Mouse (Mus musculus): Measurements from ENCODE around the gene Defb36. TPM values are rescaled to one million over a fixed set of nuclear protein-coding genes. Genes with fewer than 3 reads are reported as not detected.

Defb36 gene
- polyA plus RNA-seq, 1 experiment from 2014 or later = not detected

DNA sequence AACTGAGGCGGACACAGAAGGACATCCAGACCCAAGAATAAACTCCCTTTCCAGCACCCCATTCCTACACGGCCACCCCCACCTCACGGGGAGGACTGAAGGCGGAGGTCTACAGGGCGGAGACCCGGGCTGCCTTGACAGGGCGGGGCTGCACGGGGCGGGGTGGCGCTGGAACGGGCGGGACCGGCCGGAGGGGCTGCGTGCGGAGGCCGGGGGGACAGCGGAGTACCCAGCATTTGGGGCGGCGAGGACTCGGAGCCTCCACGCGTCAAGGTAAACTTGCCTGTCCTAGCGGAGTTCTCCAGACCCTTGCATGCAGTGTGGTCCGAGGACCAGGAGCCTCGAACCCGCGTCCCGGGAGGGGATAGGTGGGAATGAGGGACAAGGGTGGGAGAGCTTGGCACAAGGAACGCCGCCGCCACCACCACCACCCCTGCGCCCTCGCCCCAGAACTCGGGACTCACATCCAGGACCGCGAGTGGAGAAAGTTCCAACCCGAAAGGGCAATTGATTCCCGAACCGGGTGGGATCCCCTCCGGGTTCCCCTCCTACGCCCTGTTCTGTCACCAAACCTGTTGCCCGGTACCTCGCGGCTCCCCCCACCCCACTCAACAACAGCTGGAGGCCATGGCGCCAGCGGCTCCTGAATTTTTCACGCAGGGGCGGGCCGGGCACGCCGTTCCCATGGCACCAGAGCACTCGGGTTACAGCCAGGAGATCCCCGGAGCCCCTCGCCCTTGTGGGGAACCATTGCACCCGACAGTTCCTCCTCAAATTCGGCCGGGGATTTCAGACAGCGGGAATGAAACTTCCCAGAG lies 22.9 kb downstream of the Defb36 start, which contains the start of gene Rem1:
Gene Rem1 (plus strand): TSS at position 178 of the 818 bp plus-strand sequence.
- Histone ChIP-seq H3K27me3 (replicated peaks) (peaks cover 42% of the 10 kb centered on the region), H3K9me3 (no peaks in the 10 kb centered on the region), H3K4me3 (peak within 1 kb of the TSS; percentile 30), H3K9ac (no peak within 1 kb of the TSS; the same call in 1 of the 2 replicates), H3K4me1 (peaks cover 8% of the 10 kb centered on the region), H3K4me2 (replicated peaks) (peak within 1 kb of the TSS; percentile 63), H3K27ac (no peak within 1 kb of the TSS), H3K36me3 (no peaks in the 10 kb centered on the region)
- WGBS = 1% methylated on average over 59 of the region's 59 CpGs
- ATAC-seq (ENCODE audit: low FRiP score, low read depth) = 0 out of 2 replicates have a peak, but pooled peaks have one; percentile 17

DNA sequence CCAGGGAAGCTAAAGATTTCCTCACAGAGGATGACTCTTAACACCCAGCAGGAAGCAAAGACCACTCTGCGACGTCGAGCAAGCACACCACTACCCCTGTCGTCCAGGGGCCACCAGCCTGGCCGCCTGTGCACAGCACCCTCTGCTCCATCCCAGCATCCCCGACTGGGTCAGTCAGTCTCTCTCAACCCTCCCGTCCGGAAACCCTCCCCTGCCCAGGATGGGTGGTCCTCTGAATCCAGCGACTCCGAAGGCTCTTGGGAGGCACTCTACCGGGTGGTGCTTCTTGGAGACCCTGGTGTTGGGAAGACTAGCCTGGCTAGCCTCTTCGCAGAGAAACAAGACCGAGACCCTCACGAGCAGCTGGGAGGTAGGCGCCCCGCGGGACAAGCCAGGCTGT lies 23.9 kb downstream of the Defb36 start:
- H3K27me3 ChIP-seq (replicated peaks) = peaks cover 42% of the 10 kb centered on the region

DNA sequence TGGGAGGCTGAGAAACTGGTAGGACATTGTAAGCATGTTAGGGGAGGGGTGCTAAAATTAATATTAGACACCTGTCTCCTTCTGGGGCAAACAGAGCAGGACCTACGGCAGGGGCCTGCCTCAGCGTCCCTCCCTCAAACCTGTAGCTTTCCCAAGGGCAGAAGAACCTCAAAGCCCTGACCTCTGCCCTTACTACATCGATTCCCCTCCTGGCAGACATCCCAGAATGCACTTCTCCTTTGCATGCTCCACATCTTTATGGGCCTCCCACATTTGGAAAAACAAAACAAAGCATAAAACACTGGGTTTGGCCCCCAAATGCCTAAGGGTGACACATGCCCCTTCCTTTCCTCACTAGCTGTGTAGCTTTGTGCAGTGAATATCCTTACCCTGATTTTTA lies 25.1 kb downstream of the Defb36 start:
- no peaks in the 10 kb centered on the region for H3K36me3 ChIP-seq
- no peaks in the 10 kb centered on the region for H3K9me3 ChIP-seq
- peaks cover 8% of the 10 kb centered on the region for H3K4me1 ChIP-seq
- H3K27ac ChIP-seq = no peak overlapping the region
- no peak overlapping the region for H3K9ac ChIP-seq
- WGBS = 65% methylated on average over 3 of the region's 3 CpGs
- H3K4me3 ChIP-seq = no peak overlapping the region
- H3K4me2 ChIP-seq (replicated peaks) = no peak overlapping the region
- no peak for ATAC-seq (ENCODE audit: low FRiP score, low read depth)
- peaks cover 43% of the 10 kb centered on the region for H3K27me3 ChIP-seq (replicated peaks)

More for the DNA sequence above, 23.9 kb downstream of the Defb36 start:
- Histone ChIP-seq H3K36me3 (no peaks in the 10 kb centered on the region), H3K9me3 (no peaks in the 10 kb centered on the region), H3K9ac (no peak overlapping the region), H3K4me1 (peaks cover 8% of the 10 kb centered on the region), H3K4me3 (no peak overlapping the region), H3K4me2 (replicated peaks) (no peak overlapping the region), H3K27ac (no peak overlapping the region)
- WGBS = 40% methylated on average over 17 of the region's 17 CpGs
- ATAC-seq (ENCODE audit: low FRiP score, low read depth) = no peak

DNA sequence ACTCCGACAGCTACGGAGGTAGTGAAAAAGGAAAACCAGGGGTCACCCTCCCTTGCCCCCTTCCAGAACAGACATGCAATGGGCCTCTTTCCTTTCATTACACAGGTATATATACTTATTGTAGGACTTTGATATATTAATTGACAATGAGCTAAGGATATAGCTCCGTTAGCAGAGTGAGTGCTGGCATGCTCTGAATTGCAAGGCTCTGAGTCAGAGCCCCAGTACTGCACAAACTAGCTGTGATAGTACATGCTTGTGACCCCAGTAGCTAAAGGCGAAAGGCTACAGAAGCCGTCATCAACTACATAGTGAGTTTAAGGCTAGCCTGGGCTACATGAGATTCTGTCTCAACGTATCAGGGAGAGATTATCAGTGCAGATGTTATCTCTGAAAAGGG lies 25.8 kb downstream of the Defb36 start:
- no peaks in the 10 kb centered on the region for H3K9me3 ChIP-seq
- H3K4me3 ChIP-seq = no peak overlapping the region
- no peak overlapping the region for H3K27ac ChIP-seq
- no peak for ATAC-seq (ENCODE audit: low FRiP score, low read depth)
- no peak overlapping the region for H3K4me2 ChIP-seq (replicated peaks)
- no peaks in the 10 kb centered on the region for H3K36me3 ChIP-seq
- no peak overlapping the region for H3K9ac ChIP-seq
- WGBS = 87% methylated on average over 6 of the region's 6 CpGs
- H3K4me1 ChIP-seq = peaks cover 8% of the 10 kb centered on the region
- H3K27me3 ChIP-seq (replicated peaks) = peaks cover 46% of the 10 kb centered on the region

DNA sequence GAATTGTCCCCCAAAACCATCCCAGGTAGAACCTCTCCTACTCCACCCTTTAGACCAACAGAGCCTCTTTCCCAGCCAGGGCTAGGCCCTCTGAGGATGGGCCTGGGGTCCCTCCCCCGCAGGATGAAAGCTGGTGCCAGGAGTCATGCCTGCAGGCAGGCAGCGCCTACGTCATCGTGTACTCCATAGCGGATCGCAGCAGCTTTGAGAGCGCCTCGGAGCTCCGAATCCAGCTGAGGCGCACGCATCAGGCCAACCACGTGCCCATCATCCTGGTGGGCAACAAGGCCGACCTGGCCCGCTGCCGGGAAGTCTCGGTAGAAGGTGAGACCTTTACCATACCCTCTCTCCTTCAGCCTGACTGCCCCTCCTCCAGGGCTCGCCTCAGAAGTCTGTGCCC lies 29.2 kb downstream of the Defb36 start:
- Histone ChIP-seq H3K4me3 (no peak overlapping the region), H3K27me3 (replicated peaks) (peaks cover 18% of the 10 kb centered on the region), H3K27ac (no peak overlapping the region), H3K9me3 (no peaks in the 10 kb centered on the region), H3K36me3 (no peaks in the 10 kb centered on the region), H3K4me2 (replicated peaks) (peak overlapping the region; percentile 32; the same call in 1 of the 2 replicates), H3K4me1 (no peaks in the 10 kb centered on the region), H3K9ac (no peak overlapping the region)
- no peak for ATAC-seq (ENCODE audit: low FRiP score, low read depth)
- 67% methylated on average over 17 of the region's 17 CpGs for WGBS

DNA sequence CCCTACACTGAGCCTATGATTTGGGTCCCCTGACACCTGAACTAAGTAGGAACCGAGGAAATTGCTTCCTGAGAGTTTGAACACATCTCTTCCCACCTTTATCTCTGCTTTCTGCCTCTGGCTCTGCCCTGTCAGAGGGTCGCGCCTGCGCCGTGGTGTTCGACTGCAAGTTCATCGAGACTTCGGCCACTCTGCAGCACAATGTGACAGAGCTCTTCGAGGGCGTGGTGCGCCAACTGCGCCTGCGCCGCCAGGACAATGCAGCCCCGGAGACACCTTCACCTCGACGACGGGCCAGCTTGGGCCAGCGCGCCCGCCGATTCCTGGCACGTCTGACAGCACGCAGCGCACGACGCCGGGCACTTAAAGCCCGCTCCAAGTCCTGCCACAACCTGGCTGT lies 30.2 kb downstream of the Defb36 start:
- Histone ChIP-seq H3K27ac (no peak overlapping the region), H3K4me2 (replicated peaks) (no peak overlapping the region), H3K4me1 (peaks cover 5% of the 10 kb centered on the region), H3K9ac (no peak overlapping the region), H3K36me3 (no peaks in the 10 kb centered on the region), H3K4me3 (no peak overlapping the region), H3K9me3 (no peaks in the 10 kb centered on the region), H3K27me3 (replicated peaks) (peaks cover 8% of the 10 kb centered on the region; the same call in 1 of the 2 replicates)
- ATAC-seq (ENCODE audit: low FRiP score, low read depth) = no peak
- 79% methylated on average over 29 of the region's 29 CpGs for WGBS

DNA sequence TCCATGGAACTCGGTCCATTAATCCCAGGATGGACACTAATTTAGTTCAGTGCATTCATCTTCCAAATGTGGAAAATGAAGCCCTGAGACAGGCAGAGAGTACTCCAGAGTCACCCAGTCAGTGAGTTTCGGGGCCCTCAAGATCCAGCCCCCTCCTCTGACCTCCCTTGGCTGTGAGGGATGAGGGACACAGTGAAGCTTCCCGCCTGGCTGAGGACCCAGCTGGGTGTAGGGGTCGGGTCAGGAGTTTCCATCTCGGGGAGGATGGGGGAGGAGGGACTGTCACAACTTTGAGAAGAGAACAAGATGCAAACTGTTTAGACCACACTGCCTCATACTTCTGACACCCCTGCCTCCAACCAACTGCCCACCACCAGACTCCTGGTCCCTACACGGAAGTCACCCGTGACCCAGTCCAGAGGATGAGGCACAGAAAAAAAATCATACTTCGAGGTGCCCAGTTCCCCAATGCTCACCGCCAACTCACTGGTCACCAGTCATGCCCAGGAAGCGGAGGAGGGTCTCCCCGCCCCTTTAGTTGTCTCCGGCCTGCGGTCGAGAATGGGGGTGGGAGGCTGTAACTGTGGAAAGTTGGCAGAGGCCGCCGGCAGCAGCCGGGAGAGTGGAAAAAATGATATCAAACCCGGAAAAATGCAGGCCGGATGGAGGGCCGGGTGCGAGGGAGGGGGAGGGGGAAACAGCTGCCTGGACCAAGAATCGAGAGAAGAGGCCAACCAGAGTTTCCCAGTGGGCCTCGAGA lies 32.3 kb downstream of the Defb36 start:
- H3K36me3 ChIP-seq = no peaks in the 10 kb centered on the region

DNA sequence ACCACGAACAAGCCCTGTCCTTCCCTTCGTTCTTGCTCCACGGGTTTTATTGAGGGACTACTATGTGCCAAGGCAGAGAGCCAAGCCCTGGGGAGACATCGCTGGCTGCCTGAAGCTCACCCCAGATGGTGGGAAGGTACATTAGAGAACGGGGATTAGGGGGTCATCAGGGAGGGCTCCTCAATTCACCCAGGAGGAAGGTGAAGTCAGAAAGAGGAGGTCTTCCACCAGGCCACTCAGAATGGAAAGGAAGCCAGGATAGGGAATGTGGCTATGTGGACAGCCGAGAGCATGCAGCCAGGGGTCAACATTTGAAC lies 32.8 kb downstream of the Defb36 start:
- Histone ChIP-seq H3K4me3 (no peak overlapping the region), H3K4me1 (peaks cover 12% of the 10 kb centered on the region), H3K9me3 (no peaks in the 10 kb centered on the region), H3K36me3 (no peaks in the 10 kb centered on the region), H3K27ac (no peak overlapping the region), H3K27me3 (replicated peaks) (0 out of 2 replicates have a peak, but pooled peaks cover 3% of the 10 kb centered on the region), H3K9ac (no peak overlapping the region), H3K4me2 (replicated peaks) (no peak overlapping the region)
- 85% methylated on average over 6 of the region's 6 CpGs for WGBS
- ATAC-seq (ENCODE audit: low FRiP score, low read depth) = no peak

More for the DNA sequence above, 32.3 kb downstream of the Defb36 start:
- Histone ChIP-seq H3K4me1 (peaks cover 12% of the 10 kb centered on the region), H3K27me3 (replicated peaks) (0 out of 2 replicates have a peak, but pooled peaks cover 3% of the 10 kb centered on the region), H3K4me2 (replicated peaks) (no peak overlapping the region), H3K27ac (no peak overlapping the region), H3K4me3 (no peak overlapping the region), H3K9ac (no peak overlapping the region), H3K9me3 (no peaks in the 10 kb centered on the region)
- ATAC-seq (ENCODE audit: low FRiP score, low read depth) = no peak
- 82% methylated on average over 23 of the region's 23 CpGs for WGBS

DNA sequence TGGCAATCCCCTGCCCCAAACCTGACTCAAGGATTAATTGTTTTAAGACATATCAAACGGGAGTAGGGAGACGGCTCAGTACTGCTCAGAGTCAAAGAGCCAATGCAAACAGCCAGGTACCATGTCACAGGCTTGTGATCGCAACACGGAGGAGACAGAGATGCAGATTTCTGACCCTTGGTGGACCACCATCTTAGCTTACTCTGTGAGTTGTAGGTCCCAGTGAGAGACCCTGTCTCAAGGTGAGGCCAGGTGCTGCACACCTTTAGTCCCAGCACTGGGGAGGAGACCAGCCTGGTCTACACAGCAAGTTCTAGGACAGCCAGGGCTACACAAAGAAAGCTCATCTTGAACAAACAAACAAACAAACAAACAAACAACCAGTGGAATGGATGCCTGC lies 33.3 kb downstream of the Defb36 start:
- Histone ChIP-seq H3K27me3 (replicated peaks) (0 out of 2 replicates have a peak, but pooled peaks cover 3% of the 10 kb centered on the region), H3K4me2 (replicated peaks) (no peak overlapping the region), H3K9me3 (no peaks in the 10 kb centered on the region), H3K9ac (no peak overlapping the region), H3K36me3 (no peaks in the 10 kb centered on the region), H3K4me3 (no peak overlapping the region), H3K27ac (no peak overlapping the region), H3K4me1 (peaks cover 12% of the 10 kb centered on the region)
- WGBS = 88% methylated on average over 4 of the region's 4 CpGs
- no peak for ATAC-seq (ENCODE audit: low FRiP score, low read depth)

DNA sequence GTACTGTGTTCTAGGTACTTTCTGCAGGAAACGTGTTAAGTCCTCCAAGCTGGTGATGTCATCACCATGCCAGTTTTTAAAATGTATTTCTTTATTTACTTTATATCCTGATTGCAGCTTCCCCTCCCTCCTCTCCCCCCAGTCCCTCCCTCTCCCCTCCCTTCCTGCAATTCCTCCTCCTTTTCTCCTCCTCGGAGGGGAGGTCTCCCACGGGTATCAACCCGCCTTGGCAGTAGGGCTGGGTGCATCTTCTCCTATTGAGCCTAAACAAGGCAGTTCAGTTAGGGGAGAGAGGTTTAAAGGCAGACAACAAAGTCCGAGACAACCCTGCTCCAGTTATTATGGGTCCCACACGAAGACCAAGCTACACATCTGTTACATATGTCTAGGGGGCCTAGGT lies 34.7 kb downstream of the Defb36 start:
- Histone ChIP-seq H3K4me1 (peaks cover 12% of the 10 kb centered on the region), H3K9ac (no peak overlapping the region), H3K36me3 (no peaks in the 10 kb centered on the region), H3K27me3 (replicated peaks) (0 out of 2 replicates have a peak, but pooled peaks cover 3% of the 10 kb centered on the region), H3K9me3 (no peaks in the 10 kb centered on the region), H3K4me2 (replicated peaks) (no peak overlapping the region), H3K27ac (no peak overlapping the region), H3K4me3 (no peak overlapping the region)
- no peak for ATAC-seq (ENCODE audit: low FRiP score, low read depth)
- 54% methylated on average over 6 of the region's 6 CpGs for WGBS

DNA sequence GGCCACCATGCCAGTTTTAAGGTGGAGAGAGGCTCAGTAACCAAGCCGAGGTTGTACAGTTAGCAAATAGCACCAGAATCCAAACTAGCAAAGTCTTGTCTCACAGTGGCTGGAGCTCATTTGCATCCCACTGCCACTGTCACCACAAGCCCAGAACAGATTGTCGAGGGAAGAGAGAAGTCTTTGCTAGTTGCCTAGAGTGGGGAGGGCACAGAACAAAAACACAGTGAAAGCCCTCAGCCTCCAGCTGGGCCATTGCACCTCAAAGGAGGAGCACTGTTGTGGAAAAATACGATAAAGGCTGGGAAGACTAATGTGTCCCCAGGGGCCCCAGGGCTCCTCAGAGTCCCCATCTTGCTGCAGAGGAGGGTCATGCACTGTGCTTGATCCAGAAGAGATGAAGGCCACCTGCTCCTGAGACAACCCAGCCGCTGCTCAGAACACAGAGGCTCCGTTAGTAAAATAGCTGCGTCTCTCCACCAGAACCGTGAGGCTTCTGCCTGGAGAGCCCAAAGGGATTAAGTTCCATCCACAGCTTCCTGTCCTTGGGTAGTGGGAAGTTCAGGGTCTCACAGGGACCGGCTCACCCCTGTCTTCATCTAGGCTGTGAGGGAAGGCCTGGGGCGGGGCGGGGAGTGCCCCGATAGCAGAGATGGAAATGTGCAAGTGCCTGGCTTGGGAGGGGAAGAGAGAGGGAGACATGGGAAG lies 35.4 kb downstream of the Defb36 start:
- H3K4me3 ChIP-seq = no peak overlapping the region
- H3K9me3 ChIP-seq = no peaks in the 10 kb centered on the region
- H3K27me3 ChIP-seq (replicated peaks) = no peaks in the 10 kb centered on the region
- no peak overlapping the region for H3K27ac ChIP-seq
- peak; percentile 66 for ATAC-seq (ENCODE audit: low FRiP score, low read depth)
- no peaks in the 10 kb centered on the region for H3K36me3 ChIP-seq
- 12% methylated on average over 11 of the region's 11 CpGs for WGBS
- H3K4me2 ChIP-seq (replicated peaks) = peak overlapping the region; percentile 26
- no peak overlapping the region for H3K9ac ChIP-seq
- H3K4me1 ChIP-seq = peaks cover 12% of the 10 kb centered on the region

Measured in neural tube, embryonic 12.5 days (tissue).